ENCODE assay signal across 1 mouse cellular context in the genomic region with DNA sequence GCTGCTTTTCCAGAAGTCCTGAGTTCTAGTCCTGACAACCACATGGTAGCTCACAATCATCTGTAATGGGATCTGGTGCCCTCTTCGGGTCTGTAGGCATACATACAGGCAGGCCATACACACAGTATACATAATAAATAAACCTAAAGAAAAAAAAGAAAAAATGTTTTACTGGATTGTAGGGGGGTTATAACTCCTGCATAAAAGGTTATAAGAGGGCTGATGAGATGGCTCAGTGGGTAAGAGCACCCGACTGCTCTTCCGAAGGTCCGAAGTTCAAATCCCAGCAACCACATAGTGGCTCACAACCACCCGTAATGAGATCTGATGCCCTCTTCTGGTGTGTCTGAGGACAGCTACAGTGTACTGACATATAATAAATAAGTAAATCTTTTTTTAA.
TF ChIP-seq lines count a peak whose summit lies in the region.

No protein-coding gene starts in this region.

TF ChIP-seq in MEL, 35 proteins besides CTCF, POLR2A, EP300 and RAD21:
- TF ChIP-seq TBP (IDR thresholded peaks at IDR 0.05; ENCODE audit: low read depth, low read length) (peak; percentile 97), ZNF384 (IDR thresholded peaks at IDR 0.05; ENCODE audit: low read depth, low read length) (peak; percentile 69), SMC3 (IDR thresholded peaks at IDR 0.05; ENCODE audit: low read depth, low read length) (peak; percentile 28; the same call in 1 of the 2 replicates)
